Mouse (Mus musculus): ENCODE results near the gene Arpc4. TPM values are rescaled to one million over a fixed set of nuclear protein-coding genes. Genes with fewer than 3 reads are reported as not detected.

Gene Arpc4
- total RNA-seq, 2 experiments from 2014 or later, result 285 to 296 TPM

DNA sequence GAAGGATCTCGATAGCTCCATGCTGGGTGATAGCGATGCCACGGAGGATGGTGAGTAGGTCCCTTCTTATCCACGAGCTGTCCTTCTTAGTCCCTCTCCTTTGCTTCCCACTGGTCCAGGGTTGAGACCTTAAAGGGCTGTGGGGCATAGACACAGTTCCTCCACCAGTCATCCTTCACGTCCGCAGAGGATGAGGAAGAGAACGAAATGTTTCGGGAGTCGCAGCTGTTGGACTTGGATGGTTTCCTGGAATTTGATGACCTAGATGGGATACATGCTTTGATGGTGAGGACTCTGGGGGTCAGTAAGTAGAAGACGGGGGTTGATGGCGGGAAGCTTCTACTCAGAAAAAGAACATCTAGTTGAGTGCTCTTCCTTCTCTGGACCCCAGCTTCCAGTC is 16.9 kb downstream of the Arpc4 start:
- no peak for DNase-seq (ENCODE audit: low spot score in 2 of 2)
- intact Hi-C loops (cut with DNase I), result no loop called here

DNA sequence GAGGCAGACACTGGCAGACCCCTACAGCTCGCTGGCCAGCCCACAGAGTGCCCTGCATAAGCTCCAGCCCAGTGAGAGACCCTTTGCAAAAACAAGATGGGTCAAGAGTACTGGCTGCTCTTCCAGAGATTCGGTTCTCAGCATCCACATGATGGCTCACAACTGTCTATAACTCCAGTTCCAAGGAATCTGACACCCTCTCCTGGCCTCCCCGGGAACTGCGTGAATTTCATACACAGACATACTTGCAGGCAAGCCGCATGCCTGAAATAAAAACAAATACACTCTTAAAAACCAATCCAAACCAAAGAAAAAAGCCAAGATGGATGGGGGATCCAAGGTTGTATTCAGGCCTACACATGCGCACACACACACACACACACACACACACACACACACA is 17.6 kb downstream of the Arpc4 start:
- intact Hi-C loops (cut with DNase I), result no loop called here
- no peak for DNase-seq (ENCODE audit: low spot score in 2 of 2)

DNA sequence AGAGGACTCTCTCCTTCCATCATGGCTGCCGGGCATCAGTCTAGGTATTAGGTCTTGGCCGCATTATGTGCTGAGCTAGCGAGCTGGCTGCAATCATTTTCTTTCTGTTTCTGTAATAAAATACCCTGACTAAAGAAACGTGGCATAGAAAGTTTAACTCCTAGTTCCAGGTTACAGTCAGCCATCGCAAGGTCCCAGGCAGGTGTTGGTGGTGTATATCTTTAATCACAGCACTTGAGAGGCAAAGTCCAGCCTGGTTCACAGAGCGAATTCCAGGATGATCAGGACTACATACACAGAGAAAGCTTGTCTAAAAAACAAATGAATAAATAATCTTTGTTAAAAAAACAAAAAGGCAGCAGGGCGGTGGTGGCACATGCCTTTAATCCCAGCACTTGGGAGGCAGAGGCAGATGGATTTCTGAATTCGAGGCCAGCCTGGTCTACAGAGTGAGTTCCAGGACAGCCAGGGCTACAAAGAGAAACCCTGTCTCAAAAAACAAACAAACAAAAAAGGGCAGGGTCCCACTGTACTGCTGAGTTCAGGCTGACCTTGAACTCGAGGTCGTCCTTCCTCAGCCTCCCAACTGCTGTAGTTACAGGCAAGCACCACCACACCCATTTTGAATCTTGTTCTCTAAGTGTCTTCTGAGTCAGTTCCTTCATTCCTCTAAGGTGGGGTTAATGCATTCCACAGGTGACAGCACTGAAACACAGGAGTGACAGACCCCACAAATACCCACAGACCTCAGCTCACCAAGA is 18.5 kb downstream of the Arpc4 start:
- intact Hi-C loops (cut with DNase I), result no loop called here
- DNase-seq (ENCODE audit: low spot score in 2 of 2), result no peak

DNA sequence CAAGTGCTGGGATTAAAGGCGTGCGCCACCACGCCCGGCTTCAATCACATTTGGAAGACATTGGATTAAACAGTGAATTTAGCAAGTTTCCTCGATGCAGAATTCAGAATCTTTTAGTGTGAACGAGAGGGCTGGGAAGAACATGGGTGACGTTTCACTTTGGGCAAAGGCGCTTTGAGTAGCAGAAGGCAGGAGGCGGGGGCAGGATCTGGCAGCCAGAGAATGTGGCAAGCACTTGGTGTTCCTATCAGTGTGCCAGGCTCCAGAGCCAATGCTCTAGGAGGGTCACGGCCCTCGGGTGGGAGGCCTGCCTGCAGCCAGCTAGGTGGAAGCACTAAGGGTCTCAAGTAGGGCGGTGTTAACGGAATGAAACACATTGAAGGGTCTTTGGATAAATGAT is 24.2 kb downstream of the Arpc4 start:
- DNase-seq (ENCODE audit: low spot score in 2 of 2), result peak in 1 of 2 experiments; percentile 56
- intact Hi-C loops (cut with DNase I), result no loop called here

DNA sequence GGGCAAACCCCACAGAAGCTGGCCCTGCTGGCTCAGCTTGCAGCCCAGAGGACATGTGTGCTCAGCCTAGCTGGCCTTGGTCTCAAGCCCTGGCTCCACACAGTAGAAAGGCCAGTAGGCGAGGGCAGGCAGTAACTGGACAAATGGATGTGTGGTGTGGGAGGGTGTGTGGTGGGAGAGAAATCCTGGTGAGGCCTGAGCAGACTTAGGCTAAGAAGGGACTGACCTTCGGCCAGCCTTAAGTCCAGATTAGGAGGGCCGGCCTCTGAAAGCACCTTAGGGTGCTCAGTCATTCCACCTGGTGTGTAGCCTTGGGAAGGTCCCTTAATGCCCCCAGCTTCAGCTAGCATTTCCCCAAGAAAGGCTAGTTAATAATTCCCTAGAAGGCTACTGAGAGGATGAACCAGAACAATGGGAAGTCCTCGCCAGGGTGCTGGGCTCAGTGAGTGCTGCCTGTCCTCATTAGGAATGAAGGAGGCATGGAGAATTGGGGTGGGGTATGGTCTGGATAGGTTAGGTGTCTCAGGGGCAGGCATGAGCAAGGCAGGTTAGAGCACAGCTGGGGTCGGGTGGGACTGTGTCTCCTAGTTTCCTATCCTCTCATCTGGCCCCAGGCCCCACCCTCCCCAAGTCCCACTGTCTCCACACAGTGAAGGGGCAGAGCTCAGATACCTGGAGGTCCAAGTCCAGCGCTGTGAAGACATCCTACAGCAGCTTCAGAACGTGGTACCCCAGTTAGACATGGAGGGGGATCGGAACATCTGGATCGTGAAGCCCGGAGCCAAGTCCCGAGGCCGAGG is 26.9 kb downstream of the Arpc4 start:
- no peak for DNase-seq (ENCODE audit: low spot score in 2 of 2)
- intact Hi-C loops (cut with DNase I), result no loop called here

DNA sequence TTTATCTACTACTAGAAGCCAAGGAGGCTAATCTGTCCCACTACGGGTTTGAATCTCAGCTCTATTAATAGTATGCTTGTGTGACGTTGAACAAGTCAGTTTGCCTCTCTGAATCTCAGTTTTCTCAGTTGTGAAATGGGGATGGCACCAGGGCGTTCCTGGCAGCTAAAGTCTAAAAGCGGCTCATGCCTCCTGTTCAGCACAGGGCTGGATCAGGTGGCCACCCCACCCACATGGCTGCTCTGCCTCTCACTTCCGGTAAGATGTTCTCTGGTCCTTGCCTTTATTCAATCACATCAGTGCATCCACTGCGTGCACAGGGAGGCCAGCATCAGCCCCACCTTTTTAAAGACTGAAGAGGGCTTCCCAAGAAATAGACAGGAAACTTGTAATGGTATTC is 27.6 kb downstream of the Arpc4 start:
- peak in 1 of 2 experiments; percentile 40 for DNase-seq (ENCODE audit: low spot score in 2 of 2)

DNA sequence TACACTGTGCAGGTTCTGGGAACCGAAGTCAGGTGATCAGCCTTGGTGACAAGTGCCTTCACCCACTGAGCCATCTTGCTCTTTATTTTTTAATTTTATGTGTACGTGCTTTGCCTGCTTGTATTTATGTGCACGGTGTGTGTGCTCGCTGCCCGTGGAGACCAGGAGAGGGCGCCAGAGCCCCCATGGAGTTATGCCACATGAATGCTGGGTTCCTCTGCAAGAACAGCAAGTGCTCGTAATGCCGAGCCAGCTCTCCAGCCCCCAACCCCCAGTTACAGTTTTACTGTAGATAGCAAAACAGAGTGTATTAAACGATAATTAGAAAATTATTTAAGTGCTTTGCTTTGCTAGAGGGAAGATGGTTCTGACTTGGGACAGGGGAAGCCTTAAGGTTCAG is 28.8 kb downstream of the Arpc4 start:
- intact Hi-C loops (cut with DNase I), result no loop called here
- peak in 1 of 2 experiments; percentile 51 for DNase-seq (ENCODE audit: low spot score in 2 of 2)

More for the DNA sequence above, 27.6 kb downstream of the Arpc4 start:
- intact Hi-C loops (cut with DNase I), result no loop called here

DNA sequence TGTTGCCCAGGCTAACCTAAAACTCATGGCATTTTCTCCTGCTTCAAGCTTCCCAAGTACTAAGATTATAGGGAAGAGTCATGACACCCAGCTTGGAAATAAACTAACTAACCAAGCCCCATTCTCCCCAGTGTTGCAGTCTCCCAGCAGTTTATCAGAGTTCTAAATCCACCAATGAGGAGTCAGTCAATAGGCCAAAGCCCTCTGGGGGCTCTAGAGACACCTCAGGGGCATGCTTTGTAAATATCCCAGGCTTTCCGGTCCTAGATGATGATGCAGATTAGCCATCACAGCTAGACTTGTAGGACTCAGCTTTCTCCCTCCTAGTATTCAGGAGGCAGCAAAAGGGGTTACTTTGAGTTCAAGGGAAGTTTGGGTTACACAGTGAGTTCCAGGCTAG is 32.1 kb downstream of the Arpc4 start:
- no peak for DNase-seq (ENCODE audit: low spot score in 2 of 2)
- intact Hi-C loops (cut with DNase I), result no loop called here

DNA sequence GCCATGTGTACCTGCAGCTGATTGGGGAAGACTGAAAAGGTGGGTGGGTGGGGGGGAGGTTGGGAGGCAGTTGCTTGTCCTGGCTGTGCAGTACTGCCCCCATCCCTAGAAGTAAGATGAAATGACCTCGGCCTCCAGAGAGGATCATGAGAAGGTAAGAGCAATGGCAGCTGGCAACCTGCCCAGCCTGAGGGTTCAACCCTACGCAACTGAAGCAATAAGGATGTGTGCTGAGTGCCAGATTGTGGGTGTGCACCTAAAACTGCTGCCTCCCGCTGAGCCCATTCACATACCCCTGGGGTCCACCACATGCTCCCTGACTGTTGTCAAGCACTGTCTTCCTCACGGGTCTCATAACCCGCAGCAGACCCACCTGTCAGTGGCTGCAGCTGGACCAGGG is 38.5 kb downstream of the Arpc4 start:
- intact Hi-C loops (cut with DNase I), result no loop called here
- DNase-seq (ENCODE audit: low spot score in 2 of 2), result no peak

DNA sequence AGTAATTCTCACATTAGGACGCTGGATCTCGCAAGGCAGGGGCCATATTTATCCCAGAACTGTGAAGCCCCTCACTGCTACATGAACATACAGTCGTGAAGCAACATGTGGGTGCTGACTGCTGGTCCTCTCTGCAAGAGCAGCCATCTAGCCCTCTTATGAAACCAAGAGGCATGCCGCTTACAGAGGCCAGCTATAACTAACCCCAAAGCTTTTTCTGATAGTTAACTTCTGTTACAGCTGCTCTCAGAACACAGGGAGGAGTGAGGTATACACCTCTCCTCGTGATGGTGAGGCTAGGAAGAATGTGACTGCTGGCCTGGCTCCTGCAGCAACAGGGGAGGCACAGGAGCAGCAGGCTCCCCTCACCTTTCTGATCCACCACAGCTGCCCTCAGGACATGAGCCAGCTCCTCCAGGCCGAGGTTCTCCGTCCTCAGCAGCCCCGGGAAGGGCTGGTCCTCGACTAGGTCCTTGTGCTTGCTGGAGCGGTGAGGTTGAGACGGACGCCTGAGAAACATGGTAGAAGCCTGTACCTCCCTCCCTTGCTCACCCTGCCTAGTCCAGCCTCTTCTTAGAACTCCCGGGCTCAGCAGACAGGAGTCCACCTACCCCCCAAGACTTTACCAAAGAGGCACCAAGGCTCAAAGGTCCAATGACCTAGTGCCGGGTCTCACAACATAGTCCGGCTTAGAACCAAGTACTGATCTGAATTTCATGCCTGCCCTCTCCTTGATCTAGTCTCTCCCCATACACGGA is 40.7 kb downstream of the Arpc4 start:
- intact Hi-C loops (cut with DNase I), result no loop called here
- no peak for DNase-seq (ENCODE audit: low spot score in 2 of 2)

DNA sequence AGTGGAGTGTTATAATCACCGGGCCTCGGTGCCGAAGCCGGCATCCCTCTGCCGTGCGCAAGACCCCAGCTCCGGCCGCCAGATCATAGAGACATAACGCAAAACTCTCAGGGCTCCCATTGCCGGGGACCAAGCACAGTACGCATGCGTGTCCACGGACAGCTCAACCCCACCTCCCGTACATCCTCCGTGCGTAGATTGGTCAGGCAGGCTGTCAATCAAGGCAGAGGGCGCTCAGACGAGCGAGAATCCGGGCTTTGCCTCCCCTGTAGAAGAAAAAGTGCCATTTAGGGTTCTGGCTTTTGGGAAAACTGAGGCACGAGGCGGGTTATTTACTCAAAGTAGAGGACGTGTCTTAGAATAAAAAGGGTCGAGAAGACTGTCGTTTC is 41.3 kb downstream of the Arpc4 start, which contains the start of gene Rpusd3:
Rpusd3 (minus strand) TSS at position 142 of the 389 bp plus-strand sequence.
- intact Hi-C loops (cut with DNase I), result no loop called here
- peak; percentile 95 to 99 for DNase-seq (ENCODE audit: low spot score in 2 of 2)

DNA sequence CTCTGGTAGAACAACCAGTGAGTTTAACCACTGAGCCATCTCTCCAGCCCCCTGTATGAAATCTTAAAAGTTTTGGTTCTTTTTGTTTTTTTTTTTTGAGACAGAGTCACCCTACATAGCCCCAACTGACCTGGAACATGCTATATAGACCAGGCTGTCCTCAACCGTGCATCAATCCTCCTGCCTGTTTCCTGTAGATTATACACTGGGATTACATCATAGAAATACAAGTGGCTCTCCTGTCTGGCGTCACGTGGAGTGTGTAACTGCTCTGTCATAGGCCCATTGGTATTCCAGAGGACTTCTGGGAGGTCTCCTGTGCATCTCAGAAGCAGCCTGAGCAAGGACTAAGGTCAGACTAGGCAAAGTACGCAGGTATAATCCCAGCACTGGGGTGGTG is 45.1 kb downstream of the Arpc4 start:
- DNase-seq (ENCODE audit: low spot score in 2 of 2), result no peak
- intact Hi-C loops (cut with DNase I), result no loop called here

DNA sequence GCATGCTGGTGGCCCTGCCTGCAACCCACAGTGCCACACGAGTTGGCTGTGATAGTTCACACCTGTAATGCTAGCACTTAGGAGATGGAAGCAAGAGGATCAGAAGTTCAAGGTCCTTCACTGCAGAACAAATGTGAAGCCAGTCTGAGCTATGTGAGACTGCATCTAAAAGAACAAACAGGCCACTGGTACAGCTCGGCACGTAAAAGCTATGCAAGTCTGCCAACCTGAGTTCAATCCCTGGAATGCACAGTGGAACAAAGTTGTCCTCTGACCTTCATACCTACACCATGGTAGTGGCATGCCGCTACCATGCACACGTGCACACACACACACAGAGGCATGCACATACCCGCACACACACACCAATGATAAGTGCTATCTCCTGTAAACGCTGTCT is 46.3 kb downstream of the Arpc4 start:
- intact Hi-C loops (cut with DNase I), result no loop called here
- no peak for DNase-seq (ENCODE audit: low spot score in 2 of 2)

DNA sequence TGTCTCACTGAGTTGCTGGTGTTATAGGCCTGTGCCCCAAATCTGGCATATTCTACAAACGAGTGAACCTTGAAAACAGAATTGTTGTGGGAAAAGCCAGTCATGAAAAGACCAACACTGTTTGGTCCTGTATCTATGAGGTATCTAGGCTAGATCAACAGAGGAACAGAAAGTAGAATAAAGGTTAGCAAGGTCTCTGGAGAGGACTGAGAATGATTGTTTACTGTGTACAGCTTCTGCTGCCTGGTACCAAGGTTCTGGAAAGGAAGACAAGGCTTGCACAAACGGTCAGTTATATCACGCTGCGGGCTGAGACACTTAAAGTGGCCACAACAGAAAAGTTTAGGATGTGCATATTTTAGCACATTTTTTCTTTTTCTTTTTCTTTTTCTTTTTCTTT is 48.8 kb downstream of the Arpc4 start:
- intact Hi-C loops (cut with DNase I), result no loop called here

DNA sequence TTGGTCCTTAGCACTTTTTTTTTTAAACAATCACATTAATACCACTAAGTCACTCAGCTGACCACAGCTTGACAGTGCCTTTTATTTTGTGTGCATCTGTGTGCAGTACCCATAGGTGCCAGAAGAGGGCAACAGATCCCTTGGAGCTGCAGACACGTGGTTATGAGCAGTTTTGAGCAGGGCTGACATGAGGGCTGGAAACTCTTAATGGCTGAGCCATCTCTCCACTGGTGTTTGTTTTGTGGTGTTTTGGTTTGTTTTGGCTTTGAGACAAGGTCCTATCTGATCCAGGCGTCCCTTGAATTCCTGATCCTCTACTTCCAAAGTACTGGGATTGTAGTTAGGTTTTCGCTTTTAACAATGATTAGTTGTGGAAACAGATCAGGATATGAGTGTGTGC is 49.5 kb downstream of the Arpc4 start:
- intact Hi-C loops (cut with DNase I), result no loop called here

More for the DNA sequence above, 48.8 kb downstream of the Arpc4 start:
- DNase-seq (ENCODE audit: low spot score in 2 of 2), result no peak

DNA sequence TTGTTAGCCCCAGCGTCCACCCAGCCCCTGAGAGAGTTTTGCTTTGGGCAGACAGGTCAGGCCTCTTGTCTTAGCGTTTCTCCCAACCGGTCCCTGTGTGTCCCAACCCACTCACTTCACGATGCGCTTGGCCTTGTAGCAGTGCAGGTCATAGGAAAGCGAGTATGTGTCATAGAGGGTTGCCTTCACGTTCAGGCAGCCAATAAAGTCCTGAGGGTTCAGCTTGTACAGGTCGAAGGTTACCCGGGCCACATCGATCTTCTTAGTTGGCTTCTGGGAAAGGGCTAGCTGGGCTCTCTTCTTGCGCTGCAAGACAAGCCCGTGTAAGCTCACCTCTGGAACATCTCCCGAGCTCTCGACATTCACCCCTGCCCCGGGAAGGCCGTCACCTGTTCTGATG is 50.1 kb downstream of the Arpc4 start:
- intact Hi-C loops (cut with DNase I), result no loop called here
- no peak for DNase-seq (ENCODE audit: low spot score in 2 of 2)

More for the DNA sequence above, 49.5 kb downstream of the Arpc4 start:
- peak in 1 of 2 experiments; percentile 57 for DNase-seq (ENCODE audit: low spot score in 2 of 2)

DNA sequence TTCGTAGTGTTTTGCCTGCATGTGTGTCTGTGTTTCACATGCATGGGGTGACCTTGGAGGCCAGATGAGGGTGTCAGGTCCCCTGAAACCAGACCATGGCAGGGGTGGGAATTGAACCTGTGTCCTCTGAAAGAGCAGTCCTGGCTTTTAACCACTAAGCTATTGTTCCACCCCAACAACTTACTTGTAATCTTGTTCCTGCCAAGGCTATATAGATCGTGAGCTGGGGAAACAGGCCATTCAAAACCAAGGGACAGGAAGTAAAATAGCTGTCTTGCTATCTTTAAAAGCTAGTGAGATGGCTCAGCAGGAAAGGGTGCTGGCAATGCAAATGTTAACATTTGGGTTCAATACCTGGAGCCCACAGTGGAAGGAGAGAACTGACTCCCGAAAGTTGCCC is 52.0 kb downstream of the Arpc4 start:
- intact Hi-C loops (cut with DNase I), result no loop called here
- no peak for DNase-seq (ENCODE audit: low spot score in 2 of 2)

DNA sequence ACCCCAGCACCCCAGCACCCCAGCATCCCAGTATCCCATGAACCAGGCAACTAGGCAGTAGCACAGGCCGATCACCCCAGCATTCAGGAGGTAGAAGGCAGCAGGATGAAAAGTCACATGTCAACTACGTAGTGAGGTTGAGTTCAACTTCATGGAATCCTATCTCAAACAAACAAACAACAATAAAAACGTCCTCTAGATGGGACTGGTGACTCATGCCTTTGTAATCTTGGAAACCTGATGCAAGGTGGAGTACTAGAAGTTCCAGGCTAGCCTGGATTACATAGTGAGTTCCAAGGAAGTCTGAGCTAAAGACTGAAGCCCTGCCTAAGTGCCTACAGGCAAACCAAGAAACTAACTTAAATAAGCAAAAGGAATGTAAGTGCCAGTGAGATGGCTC is 52.9 kb downstream of the Arpc4 start:
- intact Hi-C loops (cut with DNase I), result no loop called here
- no peak for DNase-seq (ENCODE audit: low spot score in 2 of 2)

DNA sequence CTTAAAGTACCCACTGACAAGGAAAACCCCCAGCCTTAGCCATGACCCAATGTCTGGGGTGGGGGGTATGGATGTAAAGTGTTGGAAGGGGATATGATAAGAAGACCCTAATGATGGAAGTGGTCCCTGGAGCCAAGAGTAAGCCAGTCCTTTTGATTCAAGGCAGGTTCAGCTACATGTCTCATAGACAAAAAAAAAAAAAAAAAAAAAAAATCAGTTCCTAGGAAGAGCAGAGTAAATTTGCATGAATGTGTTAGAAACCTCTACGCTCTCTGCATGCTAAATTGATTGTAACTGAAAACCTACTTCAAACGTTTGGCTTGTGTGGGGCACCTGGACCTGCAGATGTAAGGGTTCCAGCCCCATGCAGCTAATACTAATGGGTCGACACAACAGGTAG is 53.9 kb downstream of the Arpc4 start:
- no peak for DNase-seq (ENCODE audit: low spot score in 2 of 2)
- intact Hi-C loops (cut with DNase I), result no loop called here

DNA sequence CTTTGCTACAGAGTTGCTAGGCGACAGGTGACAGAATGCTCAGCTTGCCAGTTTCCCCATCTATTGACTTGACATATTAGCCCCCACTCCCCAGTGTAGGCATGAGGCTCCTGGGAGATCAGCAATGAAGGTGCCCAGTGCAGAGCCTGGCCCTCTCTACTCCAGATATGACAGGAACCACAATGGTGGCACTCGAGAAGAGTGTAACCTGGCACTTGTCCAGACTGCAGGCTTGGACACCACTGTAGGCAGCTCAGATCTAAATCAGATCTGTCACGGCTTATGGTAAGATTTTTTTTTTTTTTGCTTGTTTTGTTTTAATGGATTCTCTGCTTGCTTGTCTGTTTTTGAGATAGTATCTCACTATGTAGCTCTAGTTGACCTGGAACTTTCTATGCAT is 55.7 kb downstream of the Arpc4 start:
- intact Hi-C loops (cut with DNase I), result no loop called here
- DNase-seq (ENCODE audit: low spot score in 2 of 2), result no peak
